Mouse (Mus musculus): Measurements from ENCODE around the gene Prss38. TPM values are rescaled to one million over a fixed set of nuclear protein-coding genes. Genes with fewer than 3 reads are reported as not detected.

Prss38 gene
- not detected for total RNA-seq (2023)

GRCm38 (mm10) chr11:59375475-59375874 is at the start of gene Prss38:
Gene Prss38 (minus strand): TSS chr11:59375657.

Other genes starting within 250 kb of the Prss38 start
- 0.31 TPM for gene Obscn, start 239.3 kb downstream of the Prss38 start, total RNA-seq (2023)
- gene Iba57, start 211.9 kb downstream of the Prss38 start, total RNA-seq (2023), result 38.2 TPM
- not detected for gene Gjc2, start 192.4 kb downstream of the Prss38 start, total RNA-seq (2023)
- 35.8 TPM for gene Guk1, start 183.4 kb downstream of the Prss38 start, total RNA-seq (2023)
- gene Mrpl55, start 173.2 kb downstream of the Prss38 start, total RNA-seq (2023), result 15.9 TPM
- gene 2310033P09Rik, start 167.3 kb downstream of the Prss38 start, total RNA-seq (2023), result 23.7 TPM
- gene Arf1, start 147.4 kb downstream of the Prss38 start, total RNA-seq (2023), result 217 TPM
- gene Wnt3a, start 84.9 kb downstream of the Prss38 start, total RNA-seq (2023), result not detected
- gene Wnt9a, start 68.7 kb downstream of the Prss38 start, total RNA-seq (2023), result not detected
- 9.1 TPM for gene Jmjd4, start 74.4 kb upstream of the Prss38 start, total RNA-seq (2023)
- 17.0 TPM for gene Snap47, start 75.5 kb upstream of the Prss38 start, total RNA-seq (2023)
- 3.3 TPM for gene Zfp867, start 96.8 kb upstream of the Prss38 start, total RNA-seq (2023)
- 19.4 TPM for gene Zkscan17, start 151.1 kb upstream of the Prss38 start, total RNA-seq (2023)
- 4.0 TPM for gene Nlrp3, start 165.9 kb upstream of the Prss38 start, total RNA-seq (2023)
- not detected for gene Olfr222, start 200.6 kb upstream of the Prss38 start, total RNA-seq (2023)
- gene Olfr223, start 217.6 kb upstream of the Prss38 start, total RNA-seq (2023), result not detected